Comparison of ENCODE assay signal across 20 mouse cellular contexts in genomic region chr6:53401364-53401763, GRCm38 (mm10).
A peak's percentile ranks its signal among the peaks of the same experiment; 100 is the strongest.
DNase-seq lines count a peak whose midpoint lies in the region; ATAC-seq and TF ChIP-seq lines count a peak whose summit lies in the region.
"Had no signal": no experiment of that assay in that cellular context is flagged by ENCODE, and none has a peak within 500 bp of the region (broad histone marks: within the 10 kb centered on the region; RNA-seq: fewer than 3 reads in every experiment).

No protein-coding gene starts in this region.

- H3K27ac ChIP-seq in limb, embryonic 10.5 days: peak overlapping the region; percentile 54; the same call in 1 of the 2 replicates
- 0 out of 2 replicates have a peak overlapping the region, but pooled peaks have one; percentile 24 for H3K27ac ChIP-seq in limb, embryonic 12.5 days
- peak overlapping the region; percentile 44 for H3K27ac ChIP-seq in limb, embryonic 14.5 days (replicated peaks; ENCODE audit: low read depth, low read length)
- H3K27ac ChIP-seq: embryonic facial prominence, embryonic 13.5 days; forebrain, embryonic 13.5 days; forebrain, embryonic 15.5 days had no signal

- whole genome bisulfite sequencing in limb, embryonic 10.5 days: 91% methylated on average over 6 of the region's 6 CpGs
- 54% methylated on average over 6 of the region's 6 CpGs for WGBS in limb, embryonic 12.5 days
- 31% methylated on average over 6 of the region's 6 CpGs for WGBS in limb, embryonic 14.5 days

- H3K9me3 ChIP-seq in limb, embryonic 10.5 days (replicated peaks): no peaks in the 10 kb centered on the region
- no peaks in the 10 kb centered on the region for H3K9me3 ChIP-seq in limb, embryonic 12.5 days
- no peaks in the 10 kb centered on the region for H3K9me3 ChIP-seq in limb, embryonic 14.5 days (ENCODE audit: control insufficient read depth, low read length)
- H3K9me3 ChIP-seq: embryonic facial prominence, embryonic 13.5 days; forebrain, embryonic 13.5 days; forebrain, embryonic 15.5 days had no signal

- peak; percentile 62 for DNase-seq in heart, adult 11 months
- DNase-seq in heart, adult 8-10 months (ENCODE audit: low spot score): no peak
- no peak for DNase-seq in limb, embryonic 10.5 days (ENCODE audit: low spot score)
- peak; percentile 58 for DNase-seq in limb, embryonic 14.5 days (ENCODE audit: low spot score)
- no peak for DNase-seq in thymus, postnatal 10 days (ENCODE audit: low spot score in 2 of 2)
- DNase-seq in layer of hippocampus, adult 11-12 months (ENCODE audit: low spot score): no peak
- no peak for DNase-seq in gastrocnemius, postnatal 25 days
- DNase-seq: adrenal gland, adult 2 months; adrenal gland, postnatal 10 days; adrenal gland, postnatal 25 days; cerebellum, adult 11 months; cerebellum, adult 18-20 months; cerebellum, adult 9-10 months; cerebellum, postnatal 10 days; cerebellum, postnatal 25 days; forebrain, postnatal 0 days had no signal

- H3K36me3 ChIP-seq in limb, embryonic 10.5 days: no peaks in the 10 kb centered on the region
- no peaks in the 10 kb centered on the region for H3K36me3 ChIP-seq in limb, embryonic 12.5 days
- H3K36me3 ChIP-seq in limb, embryonic 14.5 days (ENCODE audit: control insufficient read depth, insufficient read depth, low read length): 0 out of 2 replicates have a peak, but pooled peaks cover 6% of the 10 kb centered on the region
- H3K36me3 ChIP-seq: embryonic facial prominence, embryonic 13.5 days; forebrain, embryonic 15.5 days had no signal

- H3K4me1 ChIP-seq in limb, embryonic 10.5 days: peaks cover 53% of the 10 kb centered on the region
- H3K4me1 ChIP-seq in limb, embryonic 12.5 days (replicated peaks): peaks cover 49% of the 10 kb centered on the region
- H3K4me1 ChIP-seq in limb, embryonic 14.5 days (ENCODE audit: control insufficient read depth, insufficient read depth, low read length): peaks cover 39% of the 10 kb centered on the region

- H3K4me2 ChIP-seq in limb, embryonic 12.5 days: no peak overlapping the region
- H3K4me2 ChIP-seq in limb, embryonic 14.5 days (replicated peaks; ENCODE audit: low read depth, low read length, severe bottlenecking): no peak overlapping the region
- H3K4me2 ChIP-seq: embryonic facial prominence, embryonic 13.5 days; forebrain, embryonic 13.5 days; forebrain, embryonic 15.5 days had no signal

- no peaks in the 10 kb centered on the region for H3K27me3 ChIP-seq in limb, embryonic 10.5 days (ENCODE audit: low read depth, poor library complexity, severe bottlenecking)
- H3K27me3 ChIP-seq in limb, embryonic 12.5 days: no peaks in the 10 kb centered on the region
- no peaks in the 10 kb centered on the region for H3K27me3 ChIP-seq in limb, embryonic 14.5 days (ENCODE audit: control insufficient read depth, insufficient read depth, low read length)
- H3K27me3 ChIP-seq: embryonic facial prominence, embryonic 13.5 days; forebrain, embryonic 13.5 days; forebrain, embryonic 15.5 days had no signal

- ATAC-seq in limb, embryonic 12.5 days (ENCODE audit: insufficient number of reproducible peaks, insufficient read depth, low FRiP score, low TSS enrichment, low read depth): no peak
- peak; percentile 67 for ATAC-seq in limb, embryonic 14.5 days (ENCODE audit: low FRiP score, low read depth)
- ATAC-seq: forebrain, embryonic 13.5 days; forebrain, embryonic 15.5 days; forebrain, postnatal 0 days had no signal

- no peak overlapping the region for H3K4me3 ChIP-seq in limb, embryonic 10.5 days
- no peak overlapping the region for H3K4me3 ChIP-seq in limb, embryonic 12.5 days (replicated peaks)
- H3K4me3 ChIP-seq in limb, embryonic 14.5 days (replicated peaks; ENCODE audit: low read length): no peak overlapping the region
- H3K4me3 ChIP-seq: embryonic facial prominence, embryonic 13.5 days; forebrain, embryonic 13.5 days; forebrain, embryonic 15.5 days had no signal

- no peak for TF ChIP-seq POLR2A in limb, embryonic 14.5 days (IDR thresholded peaks at IDR 0.05; ENCODE audit: borderline replicate concordance, extremely low read depth, insufficient read depth, insufficient read length)

- no peak overlapping the region for H3K9ac ChIP-seq in limb, embryonic 12.5 days (replicated peaks)
- H3K9ac ChIP-seq in limb, embryonic 14.5 days (ENCODE audit: low read depth, low read length, severe bottlenecking): no peak overlapping the region
- H3K9ac ChIP-seq: embryonic facial prominence, embryonic 13.5 days; forebrain, embryonic 13.5 days; forebrain, embryonic 15.5 days; forebrain, postnatal 0 days had no signal

Comparison
In these comparisons a context has a peak if more than half of its experiments do, and no peak if none do; other contexts are left out.
1. DNase-seq: peak in heart, adult 11 months (single experiment) and limb, embryonic 14.5 days (single experiment); none in heart, adult 8-10 months (single experiment), limb, embryonic 10.5 days (single experiment), thymus, postnatal 10 days (0 of 2), layer of hippocampus, adult 11-12 months (single experiment) and gastrocnemius, postnatal 25 days (single experiment).
2. Peak in every context shown above with its lines, with median percentiles within 50 percentile points of each other: H3K27ac ChIP-seq.